Mouse (Mus musculus): ENCODE results near the gene Tpi1.

DNA sequence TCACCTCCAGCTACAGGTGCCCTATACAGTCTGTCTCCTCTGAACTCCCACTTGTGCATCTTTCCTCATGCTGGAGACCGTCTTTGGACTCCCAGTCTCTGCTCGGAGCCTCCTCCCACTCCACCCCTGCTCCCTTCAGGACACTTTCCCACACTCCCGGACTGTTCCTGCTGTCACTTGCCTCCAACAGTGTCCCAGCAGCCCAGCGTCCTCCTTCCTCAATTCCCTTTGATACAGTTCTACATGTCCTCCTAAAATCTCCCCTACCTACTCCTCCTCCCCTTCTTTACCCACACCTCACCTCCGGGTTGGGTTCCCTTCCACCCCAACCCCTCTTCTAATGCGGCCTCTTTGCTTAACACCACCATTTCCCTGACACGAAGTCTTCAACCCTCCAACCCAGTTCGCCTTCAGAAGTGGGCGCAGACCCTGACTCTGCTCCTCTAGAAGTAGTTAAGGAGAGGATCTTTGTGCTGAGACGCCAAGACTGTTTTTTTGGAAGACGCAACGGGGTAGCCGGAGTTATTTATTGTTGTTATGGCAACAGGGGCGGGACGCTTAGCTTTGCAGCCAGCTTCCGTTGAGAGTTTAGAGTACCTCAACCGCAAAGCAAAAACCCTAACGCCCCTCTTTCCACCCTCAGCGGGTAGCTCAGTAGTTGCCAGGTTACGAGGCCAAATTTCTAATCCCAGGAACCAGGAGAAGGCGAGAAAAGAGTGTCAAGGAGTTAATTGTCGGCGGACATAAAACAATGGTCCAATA lies 34.7 kb downstream of the Tpi1 start, which contains the start of gene Lrrc23:
- TF ChIP-seq POLR2A (IDR thresholded peaks at IDR 0.05; ENCODE audit: borderline replicate concordance, extremely low read depth, insufficient read depth, insufficient read length, poor library complexity, severe bottlenecking) (no peak), CTCF (IDR thresholded peaks at IDR 0.05; ENCODE audit: borderline replicate concordance, extremely low read depth, insufficient read depth, insufficient read length) (no peak)
